Mouse (Mus musculus) layer of hippocampus, postnatal 36 days (tissue): ENCODE results near the gene N4bp1. TPM values are rescaled to one million over a fixed set of nuclear protein-coding genes. Genes with fewer than 3 reads are reported as not detected.

Experiments used
- DNase-seq, 2 experiments: peaks; one replicate each; pipeline ENCODE4 v3.0.0; 2022
- total RNA-seq, 2 experiments: library from RNA; stranded (reverse); gene quantifications; 2 replicates each; pipeline ENCODE4 v1.2.3; 2021

N4bp1 gene
- total RNA-seq, 2 experiments from 2014 or later, result 38.5 to 40.9 TPM

- DNase-seq, result no peak
These were observed 64.8 kb downstream of the N4bp1 start for GRCm38 (mm10) chr8:86820186-86820755.

- no peak for DNase-seq
These were observed 65.6 kb downstream of the N4bp1 start for GRCm38 (mm10) chr8:86819426-86819825.

- DNase-seq, result no peak
These were observed 75.8 kb downstream of the N4bp1 start for GRCm38 (mm10) chr8:86808990-86809960.

- DNase-seq, result no peak
These were observed 76.8 kb downstream of the N4bp1 start for GRCm38 (mm10) chr8:86808239-86808638.

GRCm38 (mm10) chr8:86801988-86802387 lies 83.1 kb downstream of the N4bp1 start:
- DNase-seq, result no peak

GRCm38 (mm10) chr8:86800966-86801365 lies 84.1 kb downstream of the N4bp1 start:
- DNase-seq, result no peak

GRCm38 (mm10) chr8:86798141-86798540 lies 86.9 kb downstream of the N4bp1 start:
- no peak for DNase-seq

- DNase-seq, result no peak
These were observed 87.4 kb downstream of the N4bp1 start for GRCm38 (mm10) chr8:86797705-86798104.

- no peak for DNase-seq
These were observed 90.3 kb downstream of the N4bp1 start for GRCm38 (mm10) chr8:86794716-86795115.

- no peak for DNase-seq
These were observed 93.5 kb downstream of the N4bp1 start for GRCm38 (mm10) chr8:86791542-86791941.

GRCm38 (mm10) chr8:86789576-86789975 lies 95.5 kb downstream of the N4bp1 start:
- no peak for DNase-seq

GRCm38 (mm10) chr8:86787891-86788420 lies 97.1 kb downstream of the N4bp1 start:
- DNase-seq, result no peak

GRCm38 (mm10) chr8:86786498-86786897 lies 98.6 kb downstream of the N4bp1 start:
- no peak for DNase-seq

GRCm38 (mm10) chr8:86781094-86781493 lies 104.0 kb downstream of the N4bp1 start:
- peak; percentile 14 to 31 for DNase-seq

- no peak for DNase-seq
These were observed 105.9 kb downstream of the N4bp1 start for GRCm38 (mm10) chr8:86779207-86779606.

- DNase-seq, result no peak
These were observed 114.9 kb downstream of the N4bp1 start for GRCm38 (mm10) chr8:86769945-86770715.

GRCm38 (mm10) chr8:86768499-86768898 lies 116.6 kb downstream of the N4bp1 start:
- no peak for DNase-seq

GRCm38 (mm10) chr8:86766548-86767211 lies 118.4 kb downstream of the N4bp1 start:
- no peak for DNase-seq

GRCm38 (mm10) chr8:86765669-86766068 lies 119.4 kb downstream of the N4bp1 start:
- no peak for DNase-seq

- DNase-seq, result no peak
These were observed 119.9 kb downstream of the N4bp1 start for GRCm38 (mm10) chr8:86765155-86765554.

- no peak for DNase-seq
These were observed 122.3 kb downstream of the N4bp1 start for GRCm38 (mm10) chr8:86762806-86763205.

- no peak for DNase-seq
These were observed 124.3 kb downstream of the N4bp1 start for GRCm38 (mm10) chr8:86760746-86761145.
